Mouse (Mus musculus): ENCODE results near the gene Gm28230.

The Gm28230 gene

DNA sequence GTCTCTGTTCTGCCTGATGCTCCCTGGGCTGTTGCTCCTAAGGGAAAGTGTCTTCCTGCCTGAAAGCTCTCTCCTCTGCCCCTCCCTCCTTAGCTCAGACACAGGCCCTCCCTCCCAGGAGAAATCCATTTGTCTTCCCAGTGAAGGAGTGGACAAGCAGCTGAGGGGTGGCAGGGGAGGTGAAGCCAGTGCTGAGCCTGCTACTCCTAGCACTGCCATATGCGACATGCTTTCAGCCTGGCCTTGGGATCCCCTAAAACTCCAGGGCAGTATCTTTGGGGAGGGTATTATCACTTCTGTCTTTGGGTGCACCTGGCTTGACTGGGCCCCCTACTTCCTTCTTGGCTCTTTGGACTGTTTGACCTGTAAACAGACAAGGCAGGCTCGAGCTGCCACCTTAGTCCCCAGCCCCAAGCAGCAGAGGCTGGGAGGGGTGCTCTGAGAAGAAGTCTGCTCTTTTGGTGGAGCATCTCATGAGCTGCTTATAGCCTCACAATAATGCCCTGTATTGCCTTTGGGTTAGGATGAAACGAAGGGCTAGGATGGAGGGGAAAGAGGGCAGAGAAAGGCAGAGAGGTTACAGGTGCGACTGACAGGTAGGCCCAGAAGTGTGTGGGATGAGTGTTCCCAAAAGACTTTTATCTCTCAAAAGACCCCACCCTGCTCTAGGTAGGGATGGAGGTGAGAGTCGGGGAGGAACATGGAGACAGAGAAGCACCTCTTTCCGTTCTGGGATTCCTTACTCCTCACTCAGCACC, 19.2 kb downstream of the Gm28230 start:
- no peak for DNase-seq

- DNase-seq, result no peak
Observed at GRCm38 (mm10) chr2:74746298-74746921, 19.9 kb downstream of the Gm28230 start.

GRCm38 (mm10) chr2:74747006-74747405, 20.5 kb downstream of the Gm28230 start:
- no peak for DNase-seq

DNA sequence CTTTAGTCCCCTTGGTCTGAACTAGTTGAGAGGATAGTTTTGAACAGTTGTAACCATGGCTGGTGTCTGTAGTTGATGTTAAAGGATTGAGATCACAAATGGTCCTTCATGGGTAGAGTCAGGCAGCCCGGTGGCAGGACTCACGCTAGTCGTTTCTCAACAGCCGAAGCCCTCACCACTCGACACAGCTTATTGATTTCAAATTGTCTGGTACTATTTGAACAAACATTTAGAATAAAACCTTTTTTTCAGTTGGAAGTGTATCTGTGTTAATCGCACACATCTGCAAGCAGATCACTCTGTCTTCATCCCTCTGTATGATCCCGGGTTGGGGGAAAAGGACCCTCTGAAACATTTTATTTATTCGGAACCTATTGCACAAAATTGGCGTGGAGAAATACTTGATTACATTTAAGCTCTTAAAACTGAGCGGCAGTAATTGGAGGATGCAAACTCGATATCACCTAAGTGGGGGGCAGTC, 21.2 kb downstream of the Gm28230 start:
- no peak for DNase-seq

- DNase-seq, result no peak
Observed at GRCm38 (mm10) chr2:74748436-74748995, 22.0 kb downstream of the Gm28230 start.

- no peak for DNase-seq
Observed at GRCm38 (mm10) chr2:74749337-74750121, 23.0 kb downstream of the Gm28230 start.

DNA sequence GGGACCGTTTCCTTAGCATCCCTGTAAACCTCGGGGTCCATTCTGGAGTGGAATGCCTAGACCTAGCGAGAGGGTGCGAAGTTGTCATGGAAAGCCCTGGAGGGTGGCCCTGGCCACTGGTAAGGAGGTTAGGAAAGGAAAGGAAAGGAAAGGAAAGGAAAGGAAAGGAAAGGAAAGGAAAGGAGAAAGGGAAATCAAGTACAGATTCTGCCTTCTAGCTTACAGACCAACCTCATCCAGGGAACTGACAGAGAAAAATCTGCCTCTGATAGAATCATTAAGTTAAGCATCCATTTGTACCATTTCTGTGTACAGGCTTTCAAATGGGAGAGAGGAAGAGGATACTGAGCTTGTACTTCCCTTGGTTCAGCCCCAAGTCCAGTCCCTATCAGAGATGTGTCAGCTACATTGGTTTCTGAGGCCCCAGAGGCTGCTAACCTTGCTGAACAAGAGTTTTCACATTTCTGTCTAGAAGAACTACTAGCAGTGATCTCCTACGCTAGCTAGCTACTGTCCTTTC, 24.3 kb downstream of the Gm28230 start:
- no peak for DNase-seq

GRCm38 (mm10) chr2:74751861-74752260, 25.3 kb downstream of the Gm28230 start:
- DNase-seq, result no peak

- DNase-seq, result no peak
Observed at GRCm38 (mm10) chr2:74752431-74753174, 26.1 kb downstream of the Gm28230 start.

DNA sequence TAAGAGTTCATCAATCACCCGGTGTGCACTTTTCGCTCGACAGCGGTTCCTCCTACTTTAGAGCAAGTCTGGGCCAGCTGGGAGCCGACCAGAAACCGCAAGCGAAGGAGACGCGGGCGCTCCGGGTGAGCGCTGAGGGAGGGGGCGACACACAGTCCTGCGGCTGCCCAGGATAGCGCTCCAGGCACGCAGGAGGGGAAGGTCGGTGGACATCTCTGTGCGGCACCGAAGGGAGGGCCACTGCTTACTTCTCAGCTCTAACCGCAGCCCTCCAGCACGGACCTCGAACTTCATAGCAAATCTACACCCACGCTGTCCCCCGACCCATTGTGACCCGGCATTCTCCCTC, 26.6 kb downstream of the Gm28230 start:
- DNase-seq, result no peak

DNA sequence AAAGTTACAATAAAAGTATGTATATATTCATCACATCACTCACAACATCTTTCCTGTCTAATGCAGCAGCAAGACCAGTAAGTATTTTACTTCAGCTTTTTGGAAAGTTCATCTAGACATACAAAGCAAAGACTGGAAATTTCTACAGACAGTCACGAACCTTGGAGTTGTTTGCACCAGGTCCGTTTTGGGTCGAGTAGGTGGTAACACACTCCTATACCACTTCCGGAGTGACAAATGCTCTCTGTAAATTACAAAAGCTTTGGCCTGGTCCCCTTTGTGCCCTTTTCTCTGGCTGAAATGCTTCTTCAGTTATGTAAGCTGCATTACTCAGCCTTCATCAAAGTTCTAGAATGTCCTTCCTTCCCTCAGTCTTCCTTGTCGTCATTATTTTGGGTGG, 27.2 kb downstream of the Gm28230 start:
- DNase-seq, result no peak

DNA sequence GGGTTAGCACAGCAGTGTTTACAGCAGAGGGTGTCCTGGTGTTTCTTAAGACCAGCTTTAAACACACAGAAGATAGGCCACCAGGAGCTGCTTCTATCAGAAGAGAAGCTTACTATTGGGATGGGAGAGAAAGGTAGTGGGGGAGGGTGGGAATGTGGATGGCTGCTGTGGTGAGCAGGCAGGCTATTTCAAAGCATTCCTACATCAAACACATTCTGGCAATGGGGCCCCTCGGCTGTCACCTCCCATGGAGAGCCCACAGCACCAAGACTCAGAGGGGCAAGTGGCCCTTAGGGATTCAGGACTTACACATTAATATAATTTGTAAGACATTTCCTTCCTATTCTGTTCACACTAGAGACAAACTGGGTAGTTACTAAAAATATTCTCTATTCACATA, 33.6 kb downstream of the Gm28230 start:
- no peak for DNase-seq

- no peak for DNase-seq
Observed at GRCm38 (mm10) chr2:74761941-74762340, 35.4 kb downstream of the Gm28230 start.

- DNase-seq, result peak in 1 of 2 experiments; percentile 12
Observed at GRCm38 (mm10) chr2:74762522-74763244, 36.2 kb downstream of the Gm28230 start, which contains the start of gene Hoxd1. Gene Hoxd1 (plus strand): TSS chr2:74762980.

GRCm38 (mm10) chr2:74763245-74763735, 36.8 kb downstream of the Gm28230 start:
- DNase-seq, result no peak

- no peak for DNase-seq
Observed at GRCm38 (mm10) chr2:74763976-74764375, 37.4 kb downstream of the Gm28230 start.

- DNase-seq, result no peak
Observed at GRCm38 (mm10) chr2:74774359-74774758, 47.8 kb downstream of the Gm28230 start.

DNA sequence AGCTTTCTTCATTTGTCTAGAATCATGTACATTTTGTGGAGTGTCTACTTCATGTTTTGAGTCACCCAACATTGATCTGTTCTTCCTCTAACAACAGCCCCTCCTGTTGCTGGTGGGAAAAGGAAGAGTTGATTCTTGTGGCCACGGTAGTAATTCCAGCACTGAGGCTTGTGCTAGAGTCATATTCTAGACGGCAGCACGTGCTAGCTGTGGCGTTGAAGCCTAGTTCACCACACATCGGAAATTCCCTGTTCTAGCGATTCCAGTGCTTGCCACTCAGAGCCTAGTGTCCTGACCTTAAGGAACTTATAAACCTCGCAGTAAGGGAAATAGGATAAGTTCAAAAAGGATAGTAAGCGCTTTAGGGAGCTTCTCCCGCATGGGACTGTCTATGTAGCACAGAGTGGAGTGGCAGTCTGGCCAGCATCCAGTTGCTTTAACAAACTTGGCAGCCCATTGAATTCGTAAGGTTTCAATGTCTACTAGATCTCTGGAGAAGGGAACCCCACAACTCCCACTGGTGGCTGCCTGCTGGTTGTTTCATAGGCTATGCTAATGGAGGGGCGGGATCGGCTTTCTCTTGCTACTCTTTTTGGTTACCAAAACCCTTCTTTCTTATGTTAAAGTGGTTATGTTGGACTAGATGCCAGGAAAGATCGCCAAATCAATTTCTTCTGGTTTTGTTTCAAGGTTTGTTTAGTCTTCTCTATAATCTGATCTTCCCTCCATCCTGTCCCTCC, 51.2 kb downstream of the Gm28230 start:
- no peak for DNase-seq

DNA sequence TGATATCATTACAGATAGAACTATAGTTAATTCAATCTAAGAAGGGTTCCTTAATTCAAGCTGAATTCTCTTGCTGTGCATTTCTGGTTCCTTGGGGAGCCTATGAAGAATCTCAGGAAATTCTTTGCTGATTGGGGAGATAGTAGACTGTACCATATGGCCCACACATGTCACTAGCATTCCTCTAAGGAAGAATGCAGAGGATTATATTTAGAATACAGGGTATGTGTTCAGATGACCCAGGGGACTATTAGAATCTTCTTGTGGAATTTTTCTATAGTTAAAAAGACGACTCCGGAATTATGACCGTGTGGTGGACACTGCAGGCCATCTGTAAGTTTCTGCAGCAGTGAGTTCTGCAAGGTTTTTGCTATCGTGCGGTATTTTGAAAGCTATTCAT, 54.9 kb downstream of the Gm28230 start:
- DNase-seq, result no peak

DNA sequence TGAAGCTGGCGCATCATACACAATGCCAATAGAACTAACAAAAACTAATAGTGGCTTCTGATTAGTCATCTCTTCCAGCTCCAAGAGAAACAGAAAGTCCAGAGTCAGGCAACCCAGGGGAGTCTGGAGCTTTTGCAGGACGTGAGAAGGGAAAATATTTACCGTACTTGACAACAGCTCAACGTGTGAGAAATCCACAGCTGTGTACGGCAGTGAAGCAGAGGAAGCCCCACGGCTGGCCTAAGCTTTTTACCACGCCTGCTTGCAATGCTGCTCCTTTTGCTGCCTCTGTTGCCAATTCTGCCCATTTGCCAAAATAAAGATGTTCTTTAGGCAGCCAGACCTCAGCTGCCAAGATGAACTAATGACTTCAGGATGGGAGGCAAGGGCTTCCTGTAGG, 69.0 kb downstream of the Gm28230 start:
- no peak for DNase-seq
